Comparison of ENCODE assay signal across 13 mouse cellular contexts in genomic region chr12:8216392-8217280, GRCm38 (mm10). TPM values are rescaled to one million over a fixed set of nuclear protein-coding genes. Genes with fewer than 3 reads are reported as not detected.
DNase-seq lines count a peak whose midpoint lies in the region; ATAC-seq and TF ChIP-seq lines count a peak whose summit lies in the region.
"Had no signal": no experiment of that assay in that cellular context is flagged by ENCODE, and none has a peak within 500 bp of the region (broad histone marks: within the 10 kb centered on the region; RNA-seq: fewer than 3 reads in every experiment).

No protein-coding gene starts in this region.

- TF ChIP-seq POLR2A in limb, embryonic 14.5 days (IDR thresholded peaks at IDR 0.05; ENCODE audit: borderline replicate concordance, extremely low read depth, insufficient read depth, insufficient read length): no peak

- H3K36me3 ChIP-seq in intestine, postnatal 0 days (ENCODE audit: control insufficient read depth, insufficient read depth): peaks cover 3% of the 10 kb centered on the region; the same call in 1 of the 2 replicates
- peaks cover 10% of the 10 kb centered on the region; the same call in 1 of the 2 replicates for H3K36me3 ChIP-seq in limb, embryonic 14.5 days (ENCODE audit: control insufficient read depth, insufficient read depth, low read length)
- H3K36me3 ChIP-seq in midbrain, embryonic 15.5 days (replicated peaks): no peaks in the 10 kb centered on the region

- no peaks in the 10 kb centered on the region for H3K9me3 ChIP-seq in intestine, postnatal 0 days (ENCODE audit: control insufficient read depth)
- 0 out of 2 replicates have a peak, but pooled peaks cover 4% of the 10 kb centered on the region for H3K9me3 ChIP-seq in limb, embryonic 14.5 days (ENCODE audit: control insufficient read depth, low read length)
- H3K9me3 ChIP-seq in midbrain, embryonic 15.5 days: no peaks in the 10 kb centered on the region
- H3K9me3 ChIP-seq: midbrain, embryonic 12.5 days had no signal

- ATAC-seq in intestine, postnatal 0 days: no peak
- no peak for ATAC-seq in limb, embryonic 14.5 days (ENCODE audit: low FRiP score, low read depth)
- ATAC-seq in midbrain, embryonic 15.5 days (replicated peaks): no peak

- peak; percentile 40 for DNase-seq in adrenal gland, postnatal 10 days
- DNase-seq in adrenal gland, adult 18-20 months (ENCODE audit: low spot score in 2 of 2): no peak
- peak; percentile 30 for DNase-seq in left cerebral cortex, adult 11 months (ENCODE audit: low spot score)
- DNase-seq in left cerebral cortex, postnatal 10 days (ENCODE audit: extremely low spot score in 1 of 2, low spot score in 2 of 2): no peak
- no peak for DNase-seq in limb, embryonic 14.5 days (ENCODE audit: low spot score)
- DNase-seq in spleen, postnatal 10 days (ENCODE audit: low spot score in 2 of 2): no peak
- DNase-seq: heart, postnatal 14 days; layer of hippocampus, adult 9-11 months had no signal

- H3K27me3 ChIP-seq in intestine, postnatal 0 days (replicated peaks; ENCODE audit: control insufficient read depth, insufficient read depth, low read length): no peaks in the 10 kb centered on the region
- H3K27me3 ChIP-seq in limb, embryonic 14.5 days (ENCODE audit: control insufficient read depth, insufficient read depth, low read length): no peaks in the 10 kb centered on the region
- no peaks in the 10 kb centered on the region for H3K27me3 ChIP-seq in midbrain, embryonic 15.5 days (replicated peaks)
- H3K27me3 ChIP-seq: midbrain, embryonic 12.5 days; neural tube, embryonic 13.5 days had no signal

- no peak overlapping the region for H3K4me3 ChIP-seq in intestine, postnatal 0 days (ENCODE audit: low read depth, low read length)
- no peak overlapping the region for H3K4me3 ChIP-seq in limb, embryonic 14.5 days (replicated peaks; ENCODE audit: low read length)
- H3K4me3 ChIP-seq in midbrain, embryonic 15.5 days: no peak overlapping the region
- H3K4me3 ChIP-seq: midbrain, embryonic 12.5 days; neural tube, embryonic 13.5 days had no signal

- peak overlapping the region; percentile 37 for H3K4me2 ChIP-seq in intestine, postnatal 0 days (replicated peaks; ENCODE audit: low read depth)
- no peak overlapping the region for H3K4me2 ChIP-seq in limb, embryonic 14.5 days (replicated peaks; ENCODE audit: low read depth, low read length, severe bottlenecking)
- no peak overlapping the region for H3K4me2 ChIP-seq in midbrain, embryonic 15.5 days
- H3K4me2 ChIP-seq: midbrain, embryonic 12.5 days; neural tube, embryonic 13.5 days had no signal

- H3K4me1 ChIP-seq in intestine, postnatal 0 days (replicated peaks; ENCODE audit: control insufficient read depth, insufficient read depth, low read length): no peaks in the 10 kb centered on the region
- H3K4me1 ChIP-seq in limb, embryonic 14.5 days (ENCODE audit: control insufficient read depth, insufficient read depth, low read length): no peaks in the 10 kb centered on the region
- H3K4me1 ChIP-seq in midbrain, embryonic 15.5 days: no peaks in the 10 kb centered on the region
- H3K4me1 ChIP-seq: midbrain, embryonic 12.5 days; neural tube, embryonic 13.5 days had no signal

- intact Hi-C loops in left cerebral cortex, postnatal 10 days (cut with DNase I): no loop called here

- WGBS in intestine, postnatal 0 days: 53% methylated on average over 15 of the region's 15 CpGs
- WGBS in limb, embryonic 14.5 days: 69% methylated on average over 15 of the region's 15 CpGs
- 86% methylated on average over 15 of the region's 15 CpGs for WGBS in midbrain, embryonic 15.5 days

- no peak for TF ChIP-seq CTCF in intestine, postnatal 0 days (IDR thresholded peaks at IDR 0.05; ENCODE audit: low read depth)

- no peak overlapping the region for H3K9ac ChIP-seq in intestine, postnatal 0 days (ENCODE audit: low read depth, low read length)
- no peak overlapping the region for H3K9ac ChIP-seq in limb, embryonic 14.5 days (ENCODE audit: low read depth, low read length, severe bottlenecking)
- H3K9ac ChIP-seq in midbrain, embryonic 15.5 days: no peak overlapping the region
- H3K9ac ChIP-seq: liver, embryonic 14.5 days; midbrain, embryonic 12.5 days; neural tube, embryonic 13.5 days had no signal

- H3K27ac ChIP-seq in intestine, postnatal 0 days (ENCODE audit: low read depth, low read length): no peak overlapping the region
- H3K27ac ChIP-seq in limb, embryonic 14.5 days (replicated peaks; ENCODE audit: low read depth, low read length): 0 out of 2 replicates have a peak overlapping the region, but pooled peaks have one; percentile 1
- no peak overlapping the region for H3K27ac ChIP-seq in midbrain, embryonic 15.5 days
- H3K27ac ChIP-seq: liver, embryonic 14.5 days; midbrain, embryonic 12.5 days; neural tube, embryonic 13.5 days had no signal

RNA-seq across cellular contexts. Expression of gene Ldah, which starts 8.7 kb away (rescaled TPM):
- 10 to 100 TPM; 38.2 to 47.9 TPM for total RNA-seq in adrenal gland, postnatal 10 days (2021)
- total RNA-seq in adrenal gland, adult 18-20 months (2021): 10 to 100 TPM; 52.4 to 55.3 TPM
- 10 to 100 TPM; 37.5 to 43.8 TPM for total RNA-seq in left cerebral cortex, postnatal 10 days (2021)
- 38.0 and 43.8 TPM in 2 replicates for polyA plus RNA-seq in intestine, postnatal 0 days (2015; fragmentation: Nextera tagmentation; extraction: Ambion mirVana)
- 36.0 and 36.5 TPM in 2 replicates for polyA plus RNA-seq in limb, embryonic 14.5 days (2012; rRNA removed)
- 40.1 and 51.4 TPM in 2 replicates for polyA plus RNA-seq in limb, embryonic 14.5 days (2014; fragmentation: Nextera tagmentation; extraction: Ambion mirVana)
- 55.0 and 67.7 TPM in 2 replicates for polyA plus RNA-seq in midbrain, embryonic 15.5 days (2015; fragmentation: Nextera tagmentation; extraction: Ambion mirVana)

Comparison
In these comparisons a context has a peak if more than half of its experiments do, and no peak if none do; other contexts are left out.
1. DNase-seq: peak in adrenal gland, postnatal 10 days (single experiment) and left cerebral cortex, adult 11 months (single experiment); none in adrenal gland, adult 18-20 months (0 of 2), left cerebral cortex, postnatal 10 days (0 of 2), limb, embryonic 14.5 days (single experiment) and spleen, postnatal 10 days (0 of 2).